Mouse (Mus musculus): ENCODE measurements around the gene Zcchc17.

DNA sequence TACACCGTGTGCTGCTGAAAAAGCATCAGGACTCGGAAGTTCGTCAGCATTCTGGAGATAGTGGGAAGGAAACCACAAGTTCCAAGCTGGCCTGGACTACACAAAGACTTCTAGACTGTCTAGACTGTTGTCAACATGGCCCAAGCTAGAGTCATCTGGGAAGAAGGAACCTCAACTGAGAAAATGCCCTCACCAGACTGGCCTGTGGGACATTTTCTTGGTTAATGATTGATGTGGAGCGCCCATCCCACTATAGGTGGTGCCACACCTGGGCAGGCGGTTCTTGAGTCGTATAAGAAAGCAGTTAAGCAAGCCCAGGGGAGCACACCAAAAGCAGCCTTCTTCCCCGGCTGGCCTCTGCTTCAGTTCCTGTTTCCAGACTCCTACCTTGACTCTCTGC is 7.2 kb downstream of the Zcchc17 start:
- TF ChIP-seq GATA1 (IDR thresholded peaks at IDR 0.05; ENCODE audit: low read length): no peak
- TF ChIP-seq TAL1 (IDR thresholded peaks at IDR 0.05; ENCODE audit: low read length): no peak
